In the genomic region with DNA sequence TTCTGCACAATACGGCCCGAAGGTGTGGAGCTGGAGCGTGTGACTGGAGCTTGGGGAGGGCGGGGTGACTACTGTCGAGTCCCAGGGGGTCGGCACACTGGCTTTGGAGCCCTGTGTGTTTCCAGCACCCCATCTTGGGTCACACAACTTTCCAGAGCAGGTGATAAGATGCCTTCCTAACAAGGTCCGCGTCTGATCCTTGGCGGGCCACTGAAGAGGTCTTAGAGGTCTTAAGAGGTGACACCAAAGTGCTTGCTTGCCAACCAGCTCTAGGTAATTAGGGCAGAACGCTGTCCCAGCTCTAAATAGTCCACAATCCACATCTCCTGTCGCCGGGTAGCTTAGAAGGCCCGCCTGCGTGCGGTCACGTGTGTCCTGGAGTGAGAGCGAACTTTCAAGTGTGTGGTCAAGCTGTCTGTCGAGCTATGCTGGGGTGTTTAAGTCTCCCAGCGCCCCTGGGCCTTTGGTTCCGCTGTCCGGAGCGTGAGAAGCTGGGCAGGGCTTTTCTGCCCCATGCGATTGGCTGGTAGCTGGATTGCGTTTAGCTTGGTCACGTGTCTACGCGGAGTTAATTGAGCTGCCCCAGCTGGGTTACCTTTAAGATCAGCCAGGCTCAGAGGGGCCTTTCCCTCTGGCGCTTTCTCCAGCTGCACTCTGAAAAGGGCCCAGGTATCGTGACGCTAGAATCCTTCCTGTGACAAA, we compare ENCODE assay signal across 8 mouse cellular contexts. TPM values are rescaled to one million over a fixed set of nuclear protein-coding genes. Genes with fewer than 3 reads are reported as not detected.
A peak's percentile ranks its signal among the peaks of the same experiment; 100 is the strongest.
DNase-seq lines count a peak whose midpoint lies in the region; ATAC-seq and TF ChIP-seq lines count a peak whose summit lies in the region.

No protein-coding gene starts in this region.

- no peaks in the 10 kb centered on the region for H3K36me3 ChIP-seq in forebrain, embryonic 11.5 days (ENCODE audit: control insufficient read depth, insufficient read depth, low read length)
- no peaks in the 10 kb centered on the region for H3K36me3 ChIP-seq in heart, embryonic 14.5 days (ENCODE audit: control insufficient read depth, insufficient read depth, low read length)
- H3K36me3 ChIP-seq in kidney, postnatal 0 days (ENCODE audit: insufficient read depth, low read length) = no peaks in the 10 kb centered on the region
- H3K36me3 ChIP-seq in midbrain, embryonic 16.5 days (ENCODE audit: control insufficient read depth, insufficient read depth, low read length) = no peaks in the 10 kb centered on the region

- H3K27me3 ChIP-seq in forebrain, embryonic 11.5 days (ENCODE audit: control insufficient read depth, insufficient read depth, low read length) = peaks cover 7% of the 10 kb centered on the region; the same call in 1 of the 2 replicates
- peaks cover 9% of the 10 kb centered on the region for H3K27me3 ChIP-seq in heart, embryonic 14.5 days (ENCODE audit: control insufficient read depth, insufficient read depth, low read length)
- no peaks in the 10 kb centered on the region; the same call in 1 of the 2 replicates for H3K27me3 ChIP-seq in kidney, postnatal 0 days (ENCODE audit: insufficient read depth, low read length)
- H3K27me3 ChIP-seq in midbrain, embryonic 16.5 days (ENCODE audit: control insufficient read depth, insufficient read depth, low read depth, low read length) = no peaks in the 10 kb centered on the region

- H3K27ac ChIP-seq in forebrain, embryonic 11.5 days (ENCODE audit: low read depth, low read length) = no peak overlapping the region
- H3K27ac ChIP-seq in heart, embryonic 14.5 days (replicated peaks in 1 of 2; ENCODE audit: control insufficient read depth in 1 of 2, insufficient read depth in 1 of 2, low read depth in 2 of 2, low read length in 2 of 2) = peak overlapping the region; percentile 63 to 88; a peak in 3 of 4 replicates
- peak overlapping the region; percentile 83 for H3K27ac ChIP-seq in kidney, postnatal 0 days
- peak overlapping the region; percentile 96 for H3K27ac ChIP-seq in midbrain, embryonic 16.5 days (ENCODE audit: low read length)

- DNase-seq in thymus, postnatal 25 days = peak; percentile 5
- no peak for DNase-seq in thymus, postnatal 0 days (ENCODE audit: low spot score)
- DNase-seq in forebrain, embryonic 11.5 days (ENCODE audit: low spot score) = peak; percentile 76
- DNase-seq in kidney, postnatal 0 days (ENCODE audit: low spot score) = peak; percentile 87
- peak; percentile 41 for DNase-seq in liver
- DNase-seq in telencephalon, adult 2 months (ENCODE audit: low read depth, low spot score) = peak; percentile 79

- under 1% methylated on average over 30 of the region's 30 CpGs for WGBS in forebrain, embryonic 11.5 days
- 1% methylated on average over 30 of the region's 30 CpGs for WGBS in heart, embryonic 14.5 days
- WGBS in kidney, postnatal 0 days = under 1% methylated on average over 30 of the region's 30 CpGs
- WGBS in midbrain, embryonic 16.5 days = under 1% methylated on average over 30 of the region's 30 CpGs

- H3K4me1 ChIP-seq in forebrain, embryonic 11.5 days (replicated peaks; ENCODE audit: control insufficient read depth, insufficient read depth, low read length) = peaks cover 9% of the 10 kb centered on the region; the same call in 1 of the 2 replicates
- H3K4me1 ChIP-seq in heart, embryonic 14.5 days (ENCODE audit: control insufficient read depth in 2 of 2, insufficient read depth in 2 of 2, low read length in 2 of 2) = peaks cover 5 to 24% of the 10 kb centered on the region in 2 experiments; a peak in 3 of 4 replicates
- peaks cover 5% of the 10 kb centered on the region; the same call in 1 of the 2 replicates for H3K4me1 ChIP-seq in kidney, postnatal 0 days (replicated peaks; ENCODE audit: insufficient read depth, low read length)
- H3K4me1 ChIP-seq in midbrain, embryonic 16.5 days (ENCODE audit: control insufficient read depth, insufficient read depth, low read length) = peaks cover 30% of the 10 kb centered on the region

- H3K4me2 ChIP-seq in forebrain, embryonic 11.5 days (ENCODE audit: low read depth, low read length, severe bottlenecking) = peak overlapping the region; percentile 94
- peak overlapping the region; percentile 72 for H3K4me2 ChIP-seq in heart, embryonic 14.5 days (ENCODE audit: low read length)
- peak overlapping the region; percentile 92 for H3K4me2 ChIP-seq in kidney, postnatal 0 days (ENCODE audit: low read length)
- H3K4me2 ChIP-seq in midbrain, embryonic 16.5 days (ENCODE audit: low read length) = peak overlapping the region; percentile 86

- peak overlapping the region; percentile 69 for H3K4me3 ChIP-seq in forebrain, embryonic 11.5 days (ENCODE audit: low read depth, low read length)
- H3K4me3 ChIP-seq in heart, embryonic 14.5 days (ENCODE audit: control insufficient read depth in 1 of 2, insufficient read depth in 1 of 2, low read depth in 1 of 2, low read length in 2 of 2) = peak overlapping the region; percentile 75 to 93
- H3K4me3 ChIP-seq in kidney, postnatal 0 days (replicated peaks; ENCODE audit: low read depth, low read length) = peak overlapping the region; percentile 82
- H3K4me3 ChIP-seq in midbrain, embryonic 16.5 days (ENCODE audit: low read depth, low read length) = peak overlapping the region; percentile 86

- TF ChIP-seq CTCF in kidney, postnatal 0 days (IDR thresholded peaks at IDR 0.05; ENCODE audit: low read depth) = no peak

- peak overlapping the region; percentile 73 for H3K9ac ChIP-seq in forebrain, embryonic 11.5 days (ENCODE audit: low read length)
- H3K9ac ChIP-seq in heart, embryonic 14.5 days (ENCODE audit: low read length) = peak overlapping the region; percentile 88
- peak overlapping the region; percentile 77 for H3K9ac ChIP-seq in kidney, postnatal 0 days (ENCODE audit: low read depth, low read length)
- H3K9ac ChIP-seq in midbrain, embryonic 16.5 days (ENCODE audit: low read depth, low read length) = peak overlapping the region; percentile 93

- H3K9me3 ChIP-seq in forebrain, embryonic 11.5 days (ENCODE audit: control insufficient read depth, low read length) = no peaks in the 10 kb centered on the region
- no peaks in the 10 kb centered on the region for H3K9me3 ChIP-seq in heart, embryonic 14.5 days (ENCODE audit: control insufficient read depth, low read length)
- no peaks in the 10 kb centered on the region for H3K9me3 ChIP-seq in kidney, postnatal 0 days (replicated peaks; ENCODE audit: low read length)
- no peaks in the 10 kb centered on the region for H3K9me3 ChIP-seq in midbrain, embryonic 16.5 days (replicated peaks; ENCODE audit: control insufficient read depth, low read length, poor library complexity, severe bottlenecking)

- ATAC-seq in forebrain, embryonic 11.5 days (replicated peaks; ENCODE audit: low FRiP score) = peak; percentile 63
- peak; percentile 46 for ATAC-seq in heart, embryonic 14.5 days (ENCODE audit: insufficient number of reproducible peaks, insufficient read depth, low FRiP score, low read depth)
- ATAC-seq in kidney, postnatal 0 days (replicated peaks; ENCODE audit: low FRiP score, low read depth) = peak; percentile 87
- peak; percentile 16; the same call in 1 of the 2 replicates for ATAC-seq in midbrain, embryonic 16.5 days

RNA-seq across cellular contexts. Expression of a gene that starts 2.4 kb away (rescaled TPM):
- polyA plus RNA-seq in thymus, postnatal 0 days (2015; fragmentation: Nextera tagmentation; extraction: Ambion mirVana) = 2.3 and 2.4 TPM in 2 replicates
- polyA plus RNA-seq in forebrain, embryonic 11.5 days (2014; fragmentation: Nextera tagmentation; extraction: Ambion mirVana) = 10.6 and 12.9 TPM in 2 replicates
- 31.5 and 32.5 TPM in 2 replicates for polyA plus RNA-seq in heart, embryonic 14.5 days (2014; fragmentation: Nextera tagmentation; extraction: Ambion mirVana)
- polyA plus RNA-seq in kidney, postnatal 0 days (2015; fragmentation: Nextera tagmentation; extraction: Ambion mirVana) = 41.8 and 42.2 TPM in 2 replicates
- 34.2 and 38.6 TPM in 2 replicates for polyA plus RNA-seq in midbrain, embryonic 16.5 days (2015; fragmentation: Nextera tagmentation; extraction: Ambion mirVana)

Comparison
In these comparisons a context has a peak if more than half of its experiments do, and no peak if none do; other contexts are left out.
1. ATAC-seq: peak in every context shown above with its lines; median percentile 87 in kidney, postnatal 0 days; 63 in forebrain, embryonic 11.5 days; 46 in heart, embryonic 14.5 days; 16 in midbrain, embryonic 16.5 days.